Mouse (Mus musculus): ENCODE data around the gene Wdr64. TPM values are rescaled to one million over a fixed set of nuclear protein-coding genes. Genes with fewer than 3 reads are reported as not detected.

The Wdr64 gene
- total RNA-seq, 2 experiments from 2014 or later: not detected

DNA sequence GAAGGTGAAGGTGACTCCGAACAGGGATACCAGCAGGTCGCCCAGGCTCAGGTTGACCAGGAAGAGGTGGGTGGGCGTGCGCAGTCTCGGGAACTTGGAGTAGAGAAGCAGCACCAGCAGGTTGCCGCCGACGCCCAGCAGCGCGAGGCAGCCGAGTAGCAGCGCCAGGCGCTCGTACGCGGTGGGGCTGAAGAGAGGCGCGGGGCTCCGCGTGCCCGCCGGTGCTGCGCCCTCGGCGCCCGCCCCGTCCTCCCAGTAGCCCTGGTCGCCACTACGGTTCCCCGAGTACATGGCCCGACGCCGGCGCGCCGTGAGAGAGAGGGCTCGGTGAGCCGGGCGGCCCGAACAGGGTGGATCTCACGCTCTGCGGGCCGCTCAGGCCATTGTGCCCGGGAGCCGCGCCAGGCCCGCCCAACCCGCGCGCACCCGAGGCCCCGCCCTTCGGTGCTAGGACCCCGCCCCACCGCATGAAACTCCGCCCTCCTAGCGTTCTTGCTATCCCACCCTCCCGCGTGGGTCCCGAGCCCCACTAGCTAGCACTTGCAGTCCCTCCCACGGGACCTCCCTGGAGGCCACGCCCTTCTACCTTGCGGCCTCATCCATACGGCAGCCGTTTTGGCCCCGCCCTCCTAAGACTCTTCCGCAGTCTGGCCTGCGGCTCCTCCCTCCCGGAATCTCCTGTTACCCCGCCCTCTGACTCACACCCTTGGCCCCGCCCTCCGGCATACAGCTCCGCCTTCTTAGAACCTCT is 6.0 kb upstream of the Wdr64 start, which contains the start of the genes Opn3 and Chml:
Gene Opn3, minus strand, starts transcription at position 531 of the 751 bp plus-strand sequence.
Gene Chml, minus strand, starts transcription at position 656 of the 751 bp plus-strand sequence.
- peak within 1 kb of the TSS; percentile 80 for H3K27ac ChIP-seq
- intact Hi-C loops (cut with DNase I): loop anchor here (1.0 to 5.0 kb wide), 2 partner anchors 67 to 190 kb away; partner anchors contain the start of genes Exo1 and Fh1
- DNase-seq (ENCODE audit: extremely low spot score in 1 of 2, low spot score in 2 of 2): peak; percentile 95 to 97
- no peak for TF ChIP-seq CTCF (IDR thresholded peaks at IDR 0.05)
- peak within 1 kb of the TSS; percentile 89 for H3K4me3 ChIP-seq

DNA sequence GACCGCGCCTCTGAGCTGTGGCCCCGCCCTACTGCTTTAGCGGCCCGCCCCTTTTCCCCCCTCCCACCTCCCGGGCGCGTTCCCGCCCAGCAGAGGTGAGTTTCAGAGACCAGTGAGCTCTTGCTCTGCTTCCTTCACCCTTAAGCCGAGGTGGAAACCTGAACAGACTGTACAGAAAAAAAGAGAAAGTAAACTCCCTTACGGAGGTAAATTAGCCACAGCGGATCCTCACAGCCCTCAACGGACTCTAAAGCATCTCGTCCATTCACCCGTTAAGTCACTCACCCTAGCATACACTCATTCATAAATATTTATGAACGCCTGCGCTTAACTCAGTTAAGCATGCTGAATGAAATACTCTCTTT is 5.4 kb upstream of the Wdr64 start:
- H3K27ac ChIP-seq: 0 out of 2 replicates have a peak overlapping the region, but pooled peaks have one; percentile 59
- intact Hi-C loops (cut with DNase I): loop anchor here (1.0 to 5.0 kb wide), 2 partner anchors 68 to 189 kb away; partner anchors contain the start of genes Exo1 and Fh1
- no peak for TF ChIP-seq CTCF (IDR thresholded peaks at IDR 0.05)
- H3K4me3 ChIP-seq: peak overlapping the region; percentile 89
- DNase-seq (ENCODE audit: extremely low spot score in 1 of 2, low spot score in 2 of 2): no peak

DNA sequence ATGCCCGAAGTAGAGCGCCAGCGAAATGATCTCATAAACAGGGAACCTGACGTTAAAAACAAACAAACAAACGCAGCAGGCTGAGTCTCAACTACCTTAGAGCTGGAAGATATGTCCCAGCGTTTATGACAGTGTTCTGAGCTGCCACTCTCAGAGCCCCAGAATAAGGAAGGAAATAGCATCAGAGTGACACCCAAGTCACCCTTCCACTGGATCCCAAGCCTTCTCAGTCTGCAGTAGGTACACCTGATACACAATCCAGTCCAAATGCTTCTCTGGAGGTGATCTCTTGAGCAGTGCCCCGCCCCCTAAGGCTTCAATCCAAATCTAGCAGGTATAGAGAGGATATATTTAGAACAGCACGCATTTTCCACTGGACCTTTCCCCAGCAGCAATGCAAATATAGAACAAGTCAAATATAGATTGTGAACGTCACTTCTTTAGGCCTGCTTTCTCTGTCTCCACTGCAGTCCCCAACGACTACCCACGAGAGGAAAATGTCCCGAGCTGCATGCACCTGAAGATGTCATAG is 4.9 kb upstream of the Wdr64 start:
- Histone ChIP-seq H3K4me3 (peak overlapping the region; percentile 89), H3K27ac (no peak overlapping the region)
- no peak for DNase-seq (ENCODE audit: extremely low spot score in 1 of 2, low spot score in 2 of 2)
- intact Hi-C loops (cut with DNase I): loop anchor here (5.0 kb wide), 1 partner anchor 189 kb away; the partner anchor contains the start of gene Exo1
- TF ChIP-seq CTCF (IDR thresholded peaks at IDR 0.05): no peak

DNA sequence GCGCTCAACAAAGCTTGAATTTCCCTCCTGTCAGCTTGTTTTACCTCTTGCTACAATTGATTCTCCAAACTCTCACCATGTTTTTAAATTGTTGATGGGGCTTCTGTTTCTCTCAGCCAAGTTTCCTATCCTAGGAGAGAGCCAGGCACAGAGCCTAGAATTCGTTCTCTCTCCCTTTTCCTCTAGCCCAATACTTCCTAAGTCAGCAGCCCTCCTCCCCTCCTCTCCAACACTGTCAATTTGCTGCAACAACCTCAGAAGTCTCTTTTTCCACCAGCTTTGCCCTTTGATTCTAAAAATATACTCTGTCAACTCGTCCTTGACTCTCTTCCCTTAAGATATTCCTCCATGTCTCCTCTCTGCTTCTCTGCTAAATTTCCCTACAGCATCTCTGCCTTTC is 982 bp downstream of the Wdr64 start:
- Histone ChIP-seq H3K4me3 (no peak overlapping the region), H3K27ac (no peak overlapping the region)
- no peak for TF ChIP-seq CTCF (IDR thresholded peaks at IDR 0.05)
- intact Hi-C loops (cut with DNase I): no loop called here
- no peak for DNase-seq (ENCODE audit: extremely low spot score in 1 of 2, low spot score in 2 of 2)

DNA sequence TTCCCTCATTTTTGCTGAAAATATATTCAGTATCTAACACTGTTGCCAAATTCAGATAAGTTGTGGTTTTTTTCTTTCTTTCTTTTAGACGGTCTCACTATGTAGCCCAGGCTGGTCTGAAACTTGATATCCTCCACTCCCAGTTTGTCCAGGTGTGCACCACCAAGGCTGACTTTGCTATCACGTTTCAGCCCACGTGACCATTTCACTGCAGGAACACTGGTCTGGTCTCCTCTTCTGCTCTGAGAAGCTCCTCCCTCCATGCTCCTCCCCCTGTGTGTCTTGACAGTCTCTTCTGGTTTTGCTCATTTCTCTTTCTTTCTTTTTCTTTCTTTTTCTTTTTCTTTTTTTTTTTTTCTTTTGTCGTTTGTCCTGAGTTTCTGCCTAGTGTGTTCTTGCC is 1.4 kb downstream of the Wdr64 start:
- intact Hi-C loops (cut with DNase I): no loop called here
- DNase-seq (ENCODE audit: extremely low spot score in 1 of 2, low spot score in 2 of 2): no peak
- no peak for TF ChIP-seq CTCF (IDR thresholded peaks at IDR 0.05)
- Histone ChIP-seq H3K27ac (no peak overlapping the region), H3K4me3 (no peak overlapping the region)

DNA sequence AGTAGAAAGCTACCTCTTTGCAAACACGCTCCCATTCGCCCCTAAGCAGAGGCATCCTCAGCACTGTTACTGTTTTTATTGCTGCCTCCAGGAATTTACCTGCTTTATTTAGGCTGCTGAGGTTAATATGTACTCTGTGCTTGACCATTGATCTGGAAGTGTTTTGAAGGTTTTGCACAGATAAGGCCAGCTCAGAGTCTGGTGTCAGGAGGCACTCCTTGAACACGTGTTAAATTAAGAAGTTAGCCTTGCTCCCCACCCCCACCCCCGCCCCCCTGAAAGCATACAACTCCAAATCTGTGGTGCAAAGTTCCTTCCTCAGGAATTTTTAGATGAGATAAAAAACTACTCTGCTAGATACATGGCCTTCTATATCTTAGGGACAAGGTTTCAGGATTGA is 2.8 kb downstream of the Wdr64 start:
- H3K27ac ChIP-seq: no peak overlapping the region
- TF ChIP-seq CTCF (IDR thresholded peaks at IDR 0.05): no peak
- no peak for DNase-seq (ENCODE audit: extremely low spot score in 1 of 2, low spot score in 2 of 2)
- H3K4me3 ChIP-seq: no peak overlapping the region
- intact Hi-C loops (cut with DNase I): no loop called here

DNA sequence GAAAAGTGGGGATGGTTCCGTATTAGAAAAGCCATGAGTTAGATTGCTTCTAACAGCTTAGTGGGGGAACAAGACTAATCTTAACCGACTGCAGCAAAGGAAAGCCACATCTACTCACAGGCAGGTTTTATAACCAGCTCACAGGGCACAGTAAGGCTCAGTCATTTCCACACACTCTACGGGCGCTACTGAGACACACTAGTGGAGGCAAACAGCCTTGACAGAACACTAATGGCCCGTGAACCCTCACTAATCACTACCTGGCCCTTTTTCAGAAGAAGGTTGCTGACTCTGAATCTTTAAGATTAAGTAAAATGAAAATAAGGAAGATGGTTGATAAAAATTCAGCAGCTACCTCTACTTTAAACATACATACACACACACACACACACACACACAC is 9.2 kb downstream of the Wdr64 start:
- intact Hi-C loops (cut with DNase I): no loop called here
- H3K4me3 ChIP-seq: no peak overlapping the region
- no peak for DNase-seq (ENCODE audit: extremely low spot score in 1 of 2, low spot score in 2 of 2)
- no peak overlapping the region for H3K27ac ChIP-seq
- TF ChIP-seq CTCF (IDR thresholded peaks at IDR 0.05): no peak

DNA sequence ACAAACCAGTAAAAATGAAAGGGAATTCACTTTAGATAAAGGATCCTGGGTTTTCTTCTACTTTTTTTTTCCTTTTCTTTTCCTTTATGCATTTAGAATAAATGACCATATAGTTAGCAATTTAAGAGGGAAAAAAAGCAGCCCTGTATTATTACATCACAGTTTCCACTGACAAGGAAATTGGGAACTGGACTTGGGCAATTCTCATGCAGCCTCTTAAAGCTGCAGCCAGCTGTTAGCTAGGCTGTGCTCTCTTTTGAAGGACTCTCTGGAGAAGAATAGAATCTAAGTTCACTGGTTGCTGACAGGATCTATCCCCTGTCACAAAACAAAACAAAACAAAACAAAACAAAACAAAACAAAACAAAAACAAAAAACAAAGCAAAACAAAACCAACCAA is 9.6 kb downstream of the Wdr64 start:
- no peak for TF ChIP-seq CTCF (IDR thresholded peaks at IDR 0.05)
- Histone ChIP-seq H3K4me3 (no peak overlapping the region), H3K27ac (no peak overlapping the region)
- DNase-seq (ENCODE audit: extremely low spot score in 1 of 2, low spot score in 2 of 2): no peak
- intact Hi-C loops (cut with DNase I): no loop called here

DNA sequence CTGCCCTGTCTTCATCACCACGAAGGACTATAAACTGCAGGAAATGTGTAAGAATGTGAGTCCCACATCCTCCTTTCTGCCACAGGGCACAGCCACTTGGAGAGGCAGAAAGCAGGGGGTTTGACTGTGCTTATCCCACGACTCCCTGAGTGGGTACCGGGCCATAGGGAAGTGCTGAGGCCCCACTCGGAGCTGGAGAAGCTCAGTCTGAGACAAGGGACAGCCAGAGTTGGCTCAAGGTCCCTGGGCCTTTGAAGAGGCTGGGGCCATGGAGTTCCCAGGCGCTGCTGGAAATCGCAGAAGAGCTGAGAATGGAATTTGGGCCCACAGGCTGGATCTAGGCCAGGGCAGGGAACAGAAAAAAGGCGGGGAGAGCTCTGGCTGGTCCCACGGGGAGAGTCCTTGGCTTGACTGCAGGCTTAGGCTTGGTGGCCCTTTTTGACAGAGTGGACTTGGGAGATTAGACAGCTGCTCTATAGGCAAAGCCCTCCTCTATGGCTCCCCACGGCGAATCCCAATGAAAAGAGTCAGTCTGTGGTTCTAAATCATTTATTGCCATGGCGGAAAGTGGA is 14.0 kb downstream of the Wdr64 start:
- Histone ChIP-seq H3K4me3 (no peak overlapping the region), H3K27ac (no peak overlapping the region)
- TF ChIP-seq CTCF (IDR thresholded peaks at IDR 0.05): no peak
- intact Hi-C loops (cut with DNase I): no loop called here
- DNase-seq (ENCODE audit: extremely low spot score in 1 of 2, low spot score in 2 of 2): no peak

DNA sequence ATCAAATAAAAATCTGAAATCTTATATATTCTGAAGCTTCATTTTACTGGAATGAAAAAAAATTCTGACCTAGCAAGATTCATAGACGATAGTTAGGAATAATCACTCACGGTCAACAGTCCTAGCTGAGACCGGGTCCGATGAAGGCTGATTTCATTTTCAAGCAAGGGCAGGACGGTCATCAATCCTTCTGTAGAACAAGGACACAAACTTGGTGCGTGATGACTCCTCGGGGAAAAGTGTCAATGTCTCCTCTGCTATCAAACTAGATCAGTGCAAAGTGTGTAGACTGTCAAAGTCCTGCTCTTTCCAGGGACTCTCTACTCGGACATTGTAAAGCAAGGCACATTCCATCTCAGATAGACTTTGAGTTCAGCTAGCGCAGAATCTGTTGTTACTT is 18.4 kb downstream of the Wdr64 start:
- intact Hi-C loops (cut with DNase I): no loop called here
- TF ChIP-seq CTCF (IDR thresholded peaks at IDR 0.05): no peak
- Histone ChIP-seq H3K4me3 (no peak overlapping the region), H3K27ac (no peak overlapping the region)
- no peak for DNase-seq (ENCODE audit: extremely low spot score in 1 of 2, low spot score in 2 of 2)

DNA sequence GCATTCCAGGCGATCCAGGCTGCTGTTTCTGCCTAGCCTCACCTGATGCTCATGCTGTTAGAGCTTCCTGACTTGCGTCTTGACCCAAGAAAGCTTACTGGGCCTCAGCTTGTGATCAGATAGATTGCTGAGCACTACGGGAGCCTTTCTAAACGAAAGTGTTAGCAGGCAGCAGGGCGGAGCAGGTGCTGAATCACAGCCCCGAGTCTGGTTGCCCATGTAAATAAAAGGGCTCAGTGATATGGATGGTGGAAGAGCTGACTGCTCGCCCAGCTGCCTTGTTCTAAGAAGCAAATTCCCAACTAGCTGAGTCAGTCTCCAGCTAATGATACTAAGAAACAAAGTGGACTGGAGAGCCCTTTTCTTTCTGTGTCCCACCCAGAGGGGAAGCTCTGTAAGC is 27.4 kb downstream of the Wdr64 start:
- no peak for DNase-seq (ENCODE audit: extremely low spot score in 1 of 2, low spot score in 2 of 2)
- TF ChIP-seq CTCF (IDR thresholded peaks at IDR 0.05): no peak
- no peak overlapping the region for H3K27ac ChIP-seq
- intact Hi-C loops (cut with DNase I): no loop called here
- H3K4me3 ChIP-seq: no peak overlapping the region

DNA sequence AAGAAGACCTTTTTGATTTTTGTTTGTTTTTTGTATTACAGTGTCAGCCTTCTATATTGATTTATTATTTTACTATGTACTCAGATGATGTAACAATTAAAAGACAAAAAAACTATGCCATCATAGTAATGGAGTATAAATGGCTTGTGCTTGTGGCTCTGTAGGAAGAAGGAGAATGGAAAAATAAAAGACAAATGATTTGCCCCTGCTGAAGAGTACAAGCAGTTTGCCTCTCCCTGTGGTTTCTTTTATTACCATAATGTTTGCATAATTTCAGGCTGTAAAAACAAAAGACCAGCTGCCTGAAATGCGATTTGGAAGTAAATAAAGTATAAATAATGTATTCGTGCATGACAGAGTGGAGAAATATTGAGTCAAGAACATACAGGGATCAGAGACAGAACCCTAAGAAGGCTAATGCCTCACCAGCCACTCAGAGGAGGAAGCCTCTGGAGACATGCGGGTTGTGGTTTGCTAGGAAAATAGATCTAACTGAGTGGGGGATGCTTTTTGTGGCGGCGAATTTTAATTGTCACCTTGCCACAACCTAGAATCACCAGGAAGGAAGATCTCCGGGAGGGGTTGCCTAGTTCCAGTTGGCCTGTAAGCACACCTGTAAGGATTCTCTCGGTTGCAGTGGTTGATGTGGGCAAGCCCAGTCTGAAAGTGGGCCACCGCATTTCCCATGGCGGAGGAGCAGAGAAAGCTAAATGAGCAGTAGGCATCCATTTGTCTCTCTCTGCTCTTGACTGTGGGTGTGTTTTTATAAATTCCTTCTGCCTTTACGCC is 56.4 kb downstream of the Wdr64 start:
- intact Hi-C loops (cut with DNase I): no loop called here
- no peak for DNase-seq (ENCODE audit: extremely low spot score in 1 of 2, low spot score in 2 of 2)
- no peak for TF ChIP-seq CTCF (IDR thresholded peaks at IDR 0.05)
- Histone ChIP-seq H3K4me3 (no peak overlapping the region), H3K27ac (no peak overlapping the region)
